Mouse (Mus musculus) kidney, embryonic 16.5 days (tissue): ENCODE data around the gene Tmem98. TPM values are rescaled to one million over a fixed set of nuclear protein-coding genes. Genes with fewer than 3 reads are reported as not detected.

ENCODE experiments used
- ATAC-seq: fragments of 200-750 bp; cut with Nextera tagmentation; 2 replicates; pipeline ENCODE4 v1.8.0; 2017; ENCODE audit warnings: moderate TSS enrichment; ENCODE audit not compliant: low FRiP score, low TSS enrichment
- H3K27ac ChIP-seq: fragments of 300-500 bp; sonication (generic); 2 replicates; pipeline ENCODE4 v1.5.1; 2014; ENCODE audit warnings: low read length
- H3K27me3 ChIP-seq: fragments of 300-500 bp; sonication (generic); 2 replicates; pipeline ENCODE4 v1.6.1; 2014; ENCODE audit warnings: low read length, control low read depth, mixed read lengths; ENCODE audit not compliant: insufficient read depth
- H3K36me3 ChIP-seq: fragments of 300-500 bp; sonication (generic); 2 replicates; pipeline ENCODE4 v1.6.1; 2014; ENCODE audit warnings: low read length, control low read depth, mixed read lengths; ENCODE audit not compliant: insufficient read depth
- H3K4me1 ChIP-seq: fragments of 300-500 bp; sonication (generic); 2 replicates; pipeline ENCODE4 v1.6.1; 2014; ENCODE audit warnings: low read length, control low read depth, mixed read lengths; ENCODE audit not compliant: insufficient read depth
- H3K4me2 ChIP-seq: fragments of 300-500 bp; sonication (generic); replicated peaks from 2 replicates; pipeline ENCODE4 v1.6.1; 2014; ENCODE audit warnings: low read depth, low read length
- H3K4me3 ChIP-seq: fragments of 300-500 bp; sonication (generic); 2 replicates; pipeline ENCODE4 v1.5.1; 2014; ENCODE audit warnings: mild to moderate bottlenecking, low read length
- H3K9ac ChIP-seq: fragments of 300-500 bp; sonication (generic); replicated peaks from 2 replicates; pipeline ENCODE4 v1.6.1; 2014; ENCODE audit warnings: low read length
- H3K9me3 ChIP-seq: fragments of 300-500 bp; sonication (generic); 2 replicates; pipeline ENCODE4 v1.6.1; 2016; ENCODE audit warnings: low read length, control low read depth
- WGBS: fragments of 180-500 bp; shearing (Covaris S2); extraction: QIAGEN DNeasy Blood & Tissue Kit; methylation state at CpG from one replicate; pipeline ENCODE4 v1.1.7; 2014; 5-methylcytosine and 5-hydroxymethylcytosine counted together
- polyA plus RNA-seq: library from polyadenylated mRNA; unstranded; fragments of >200 nt; fragmentation: Nextera tagmentation; extraction: Ambion mirVana; gene quantifications from 2 replicates; pipeline ENCODE4 v1.2.1, GENCODE M21; 2015

The Tmem98 gene
- polyA plus RNA-seq, 1 experiment from 2014 or later = 119 TPM

DNA sequence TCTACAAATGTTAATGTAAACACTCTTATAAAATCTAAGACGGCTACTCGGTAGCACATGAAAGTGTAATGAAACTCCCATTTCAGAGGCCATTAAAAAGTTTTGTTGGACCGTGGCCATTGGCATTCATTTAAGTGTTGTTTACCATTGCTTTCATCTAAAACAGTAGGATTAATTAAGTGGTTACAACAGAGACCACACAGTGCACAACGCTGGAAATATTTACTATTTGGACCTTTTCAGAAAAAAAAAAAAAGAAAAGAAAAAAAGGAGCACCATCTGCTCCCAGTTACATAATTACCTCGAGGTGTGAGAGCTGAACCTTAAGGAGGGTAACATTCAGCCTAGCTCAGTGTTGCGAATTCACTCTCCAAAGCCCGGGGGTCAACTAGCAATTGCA lies 35.5 kb downstream of the Tmem98 start:
- H3K4me1 ChIP-seq = 0 out of 2 replicates have a peak, but pooled peaks cover 3% of the 10 kb centered on the region
- H3K27ac ChIP-seq = no peak overlapping the region
- H3K27me3 ChIP-seq = no peaks in the 10 kb centered on the region
- no peaks in the 10 kb centered on the region for H3K36me3 ChIP-seq
- no peak overlapping the region for H3K9ac ChIP-seq
- no peak for ATAC-seq
- WGBS = 38% methylated on average over 7 of the region's 7 CpGs
- no peaks in the 10 kb centered on the region for H3K9me3 ChIP-seq
- no peak overlapping the region for H3K4me3 ChIP-seq
- no peak overlapping the region for H3K4me2 ChIP-seq

GRCm38 (mm10) chr11:80846115-80846514 lies 36.1 kb downstream of the Tmem98 start:
- Histone ChIP-seq H3K9ac (no peak overlapping the region), H3K4me1 (0 out of 2 replicates have a peak, but pooled peaks cover 3% of the 10 kb centered on the region), H3K4me2 (no peak overlapping the region), H3K9me3 (no peaks in the 10 kb centered on the region), H3K4me3 (no peak overlapping the region), H3K27ac (no peak overlapping the region), H3K36me3 (no peaks in the 10 kb centered on the region), H3K27me3 (no peaks in the 10 kb centered on the region)
- WGBS = 10% methylated on average over 3 of the region's 3 CpGs
- ATAC-seq = no peak

DNA sequence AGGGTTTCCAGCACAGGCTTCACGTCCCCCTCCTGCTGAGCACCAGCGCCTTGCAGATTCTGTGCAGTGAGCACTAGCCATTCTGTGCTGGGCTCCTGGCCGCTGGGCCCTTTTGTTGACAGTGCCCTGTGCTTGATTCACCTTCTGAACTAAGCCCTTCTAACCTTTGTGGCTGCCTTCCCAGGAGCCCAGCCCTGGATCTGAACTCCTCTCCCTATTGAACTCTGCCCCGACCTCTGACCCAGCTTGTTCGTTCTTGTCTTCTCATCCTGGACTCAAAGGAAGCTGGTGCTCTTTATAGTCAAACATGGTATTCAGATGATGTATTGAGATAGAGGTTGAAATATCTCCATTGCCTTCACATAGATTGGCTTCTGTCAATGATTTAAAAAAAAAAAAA lies 38.2 kb downstream of the Tmem98 start:
- 53% methylated on average over 5 of the region's 5 CpGs for WGBS
- Histone ChIP-seq H3K27me3 (no peaks in the 10 kb centered on the region), H3K9me3 (no peaks in the 10 kb centered on the region), H3K4me3 (no peak overlapping the region), H3K4me1 (0 out of 2 replicates have a peak, but pooled peaks cover 3% of the 10 kb centered on the region), H3K9ac (no peak overlapping the region), H3K27ac (no peak overlapping the region), H3K4me2 (no peak overlapping the region), H3K36me3 (no peaks in the 10 kb centered on the region)
- ATAC-seq = no peak

DNA sequence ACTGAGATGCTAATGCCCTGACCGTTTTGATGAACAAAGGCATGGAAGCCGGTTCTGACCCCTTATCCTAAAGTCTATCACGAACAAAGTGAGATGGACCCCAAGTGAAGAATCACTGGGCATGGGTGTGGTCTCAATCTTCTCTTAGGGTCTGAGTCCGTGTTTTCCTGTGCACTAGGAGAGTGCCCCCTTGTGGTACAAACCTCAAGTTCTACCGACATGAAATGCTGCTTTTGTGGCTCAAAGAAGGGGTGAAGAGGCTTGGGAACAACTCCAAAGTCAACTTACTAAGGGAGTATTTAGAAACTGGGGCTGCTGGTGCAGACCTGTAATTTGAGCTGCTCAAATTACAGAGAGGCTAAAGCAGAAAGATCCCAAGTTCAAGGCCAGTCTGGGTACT lies 41.9 kb downstream of the Tmem98 start:
- H3K27ac ChIP-seq = no peak overlapping the region
- no peaks in the 10 kb centered on the region for H3K9me3 ChIP-seq
- no peaks in the 10 kb centered on the region for H3K4me1 ChIP-seq
- ATAC-seq = no peak
- no peak overlapping the region for H3K9ac ChIP-seq
- H3K36me3 ChIP-seq = no peaks in the 10 kb centered on the region
- 48% methylated on average over 5 of the region's 5 CpGs for WGBS
- H3K4me2 ChIP-seq = no peak overlapping the region
- no peak overlapping the region for H3K4me3 ChIP-seq
- H3K27me3 ChIP-seq = no peaks in the 10 kb centered on the region

- Histone ChIP-seq H3K9ac (no peak overlapping the region), H3K36me3 (no peaks in the 10 kb centered on the region), H3K27ac (no peak overlapping the region), H3K9me3 (no peaks in the 10 kb centered on the region), H3K27me3 (no peaks in the 10 kb centered on the region), H3K4me3 (no peak overlapping the region), H3K4me2 (no peak overlapping the region), H3K4me1 (no peaks in the 10 kb centered on the region)
- 39% methylated on average over 3 of the region's 3 CpGs for WGBS
- no peak for ATAC-seq
These were observed 43.0 kb downstream of the Tmem98 start for GRCm38 (mm10) chr11:80853014-80853413.

- Histone ChIP-seq H3K36me3 (no peaks in the 10 kb centered on the region), H3K9ac (no peak overlapping the region), H3K27ac (no peak overlapping the region), H3K4me2 (no peak overlapping the region), H3K4me3 (no peak overlapping the region), H3K9me3 (no peaks in the 10 kb centered on the region), H3K27me3 (no peaks in the 10 kb centered on the region), H3K4me1 (no peaks in the 10 kb centered on the region)
- WGBS = 76% methylated on average over 11 of the region's 11 CpGs
- no peak for ATAC-seq
These were observed 44.5 kb downstream of the Tmem98 start for GRCm38 (mm10) chr11:80854430-80854829.

GRCm38 (mm10) chr11:80854908-80855307 lies 44.9 kb downstream of the Tmem98 start:
- ATAC-seq = no peak
- Histone ChIP-seq H3K9me3 (no peaks in the 10 kb centered on the region), H3K4me3 (no peak overlapping the region), H3K9ac (no peak overlapping the region), H3K4me1 (no peaks in the 10 kb centered on the region), H3K36me3 (no peaks in the 10 kb centered on the region), H3K27me3 (no peaks in the 10 kb centered on the region), H3K4me2 (no peak overlapping the region), H3K27ac (no peak overlapping the region)
- WGBS = 51% methylated on average over 7 of the region's 7 CpGs

DNA sequence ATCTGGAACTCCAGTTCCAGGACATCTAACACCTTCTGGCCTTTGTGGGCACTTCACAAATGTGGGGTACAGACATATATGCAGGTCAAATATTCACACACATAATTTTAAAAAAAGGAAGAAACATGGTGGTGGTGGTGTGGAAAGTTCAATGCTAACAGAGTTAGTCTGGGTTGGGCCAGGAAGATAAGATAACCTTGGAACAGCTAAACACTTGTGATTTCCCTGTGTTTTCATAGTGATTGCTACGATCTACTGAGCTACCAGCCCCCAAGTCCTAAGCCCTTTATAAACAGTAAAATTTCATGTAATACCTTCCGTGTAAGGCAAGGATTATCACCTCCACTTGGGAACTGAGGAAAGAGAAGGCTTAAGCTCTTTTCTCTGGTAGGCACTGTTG lies 46.9 kb downstream of the Tmem98 start:
- Histone ChIP-seq H3K4me2 (no peak overlapping the region), H3K36me3 (no peaks in the 10 kb centered on the region), H3K4me3 (no peak overlapping the region), H3K9ac (no peak overlapping the region), H3K9me3 (no peaks in the 10 kb centered on the region), H3K4me1 (no peaks in the 10 kb centered on the region), H3K27me3 (no peaks in the 10 kb centered on the region), H3K27ac (no peak overlapping the region)
- 82% methylated on average over 2 of the region's 2 CpGs for WGBS
- no peak for ATAC-seq

DNA sequence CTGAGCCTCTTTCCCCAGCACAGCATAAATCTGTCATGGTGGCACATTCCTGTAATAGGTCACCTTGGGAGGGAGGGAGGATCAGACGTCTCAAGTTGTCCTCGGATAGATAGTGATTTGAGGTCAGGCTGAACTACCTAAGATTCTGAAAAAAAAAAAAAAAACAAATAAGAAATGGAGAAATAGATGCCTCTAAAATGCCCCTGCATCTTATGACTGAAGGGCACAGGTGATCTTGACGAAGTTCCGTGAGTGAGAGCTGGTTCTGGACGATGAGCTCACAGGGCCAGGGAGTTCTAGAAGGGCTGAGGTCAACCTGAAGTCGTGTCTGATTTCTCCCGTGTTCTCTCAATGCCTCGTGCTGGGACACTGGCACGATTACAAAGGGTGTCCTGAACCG lies 48.1 kb downstream of the Tmem98 start, which contains the start of gene Spaca3:
Gene Spaca3, plus strand, starts transcription at position 301 of the 400 bp plus-strand sequence.
- H3K4me3 ChIP-seq = no peak within 1 kb of the TSS
- no peaks in the 10 kb centered on the region for H3K36me3 ChIP-seq
- no peaks in the 10 kb centered on the region for H3K27me3 ChIP-seq
- no peak within 1 kb of the TSS for H3K4me2 ChIP-seq
- no peak within 1 kb of the TSS for H3K27ac ChIP-seq
- no peak for ATAC-seq
- WGBS = 36% methylated on average over 10 of the region's 10 CpGs
- H3K4me1 ChIP-seq = no peaks in the 10 kb centered on the region
- no peaks in the 10 kb centered on the region for H3K9me3 ChIP-seq
- no peak within 1 kb of the TSS for H3K9ac ChIP-seq

GRCm38 (mm10) chr11:80862941-80863340 lies 53.0 kb downstream of the Tmem98 start:
- H3K27me3 ChIP-seq = no peaks in the 10 kb centered on the region
- H3K4me1 ChIP-seq = no peaks in the 10 kb centered on the region
- 85% methylated on average over 7 of the region's 7 CpGs for WGBS
- no peaks in the 10 kb centered on the region for H3K9me3 ChIP-seq
- H3K4me3 ChIP-seq = no peak overlapping the region
- H3K4me2 ChIP-seq = no peak overlapping the region
- ATAC-seq = no peak
- H3K27ac ChIP-seq = no peak overlapping the region
- H3K9ac ChIP-seq = no peak overlapping the region
- no peaks in the 10 kb centered on the region for H3K36me3 ChIP-seq
